Mouse (Mus musculus) liver, postnatal 0 days (tissue): Measurements from ENCODE around the gene 4933411K16Rik.

Experiments used
- CTCF ChIP-seq: sonication (generic); IDR thresholded peaks from 2 replicates; pipeline ENCODE4 v1.5.1; 2016; ENCODE audit warnings: antibody characterized with exemption, low read depth
- EP300 ChIP-seq: IDR thresholded peaks from 2 replicates; pipeline ENCODE4 v1.6.1; 2016; ENCODE audit warnings: antibody characterized with exemption, low read depth, mild to moderate bottlenecking

- no peak for TF ChIP-seq EP300
- TF ChIP-seq CTCF: no peak
Measured at GRCm38 (mm10) chr19:42034146-42034775, 17.8 kb upstream of the 4933411K16Rik start.
